Mouse (Mus musculus): ENCODE data around the gene Hoxc9. TPM values are rescaled to one million over a fixed set of nuclear protein-coding genes. Genes with fewer than 3 reads are reported as not detected.

Gene Hoxc9
- total RNA-seq, 1 experiment from 2014 or later, result not detected

GRCm38 (mm10) chr15:102991782-102992181 lies 15.5 kb downstream of the Hoxc9 start:
- ATAC-seq (ENCODE audit: extremely low read depth, insufficient number of reproducible peaks, low FRiP score, poor library complexity, severe bottlenecking), result no peak

DNA sequence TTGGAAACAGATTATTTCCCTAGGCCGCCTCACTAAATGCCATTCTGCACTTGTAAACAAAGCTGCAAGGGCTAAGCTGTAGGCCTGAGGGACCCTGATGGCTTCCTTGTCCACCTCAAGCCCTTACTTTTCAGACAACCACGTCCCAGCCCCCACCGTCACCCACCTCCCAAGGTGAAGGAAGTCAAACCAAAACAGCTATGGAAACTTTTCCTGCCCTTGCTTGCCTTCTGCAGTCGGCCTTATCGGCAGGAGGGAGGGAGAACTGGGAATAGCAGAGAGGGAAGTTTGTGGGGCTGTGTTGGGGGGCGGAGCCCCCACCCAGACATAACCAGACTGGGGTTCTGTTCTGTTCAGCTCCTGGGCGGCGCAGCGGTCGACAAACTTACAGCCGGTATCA lies 16.0 kb downstream of the Hoxc9 start:
- ATAC-seq (ENCODE audit: extremely low read depth, insufficient number of reproducible peaks, low FRiP score, poor library complexity, severe bottlenecking), result no peak

- no peak for ATAC-seq (ENCODE audit: extremely low read depth, insufficient number of reproducible peaks, low FRiP score, poor library complexity, severe bottlenecking)
Measured at GRCm38 (mm10) chr15:102992863-102993262, 16.6 kb downstream of the Hoxc9 start.

- no peak for ATAC-seq (ENCODE audit: extremely low read depth, insufficient number of reproducible peaks, low FRiP score, poor library complexity, severe bottlenecking)
Measured at GRCm38 (mm10) chr15:102996548-102996947, 20.3 kb downstream of the Hoxc9 start.

DNA sequence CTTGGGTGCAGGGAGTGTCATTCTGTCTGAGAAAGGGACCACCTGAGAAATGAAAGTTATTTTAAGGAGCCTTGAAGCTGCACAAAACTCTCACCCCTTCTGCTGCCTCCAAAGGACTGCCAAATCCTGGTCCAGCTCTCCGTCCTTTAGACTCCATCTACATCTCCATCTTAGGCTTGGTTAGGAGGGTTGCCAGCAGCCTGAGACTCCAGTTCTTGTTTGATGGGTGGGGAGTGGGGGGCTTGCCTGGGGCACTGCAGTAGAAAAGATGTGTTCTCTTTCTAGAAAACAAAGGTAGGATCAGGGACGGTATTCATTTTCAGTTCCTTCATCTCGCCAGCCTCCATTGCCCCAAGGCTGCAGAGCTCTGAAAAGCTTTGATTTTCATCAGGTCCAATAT lies 21.2 kb downstream of the Hoxc9 start:
- ATAC-seq (ENCODE audit: extremely low read depth, insufficient number of reproducible peaks, low FRiP score, poor library complexity, severe bottlenecking), result no peak

DNA sequence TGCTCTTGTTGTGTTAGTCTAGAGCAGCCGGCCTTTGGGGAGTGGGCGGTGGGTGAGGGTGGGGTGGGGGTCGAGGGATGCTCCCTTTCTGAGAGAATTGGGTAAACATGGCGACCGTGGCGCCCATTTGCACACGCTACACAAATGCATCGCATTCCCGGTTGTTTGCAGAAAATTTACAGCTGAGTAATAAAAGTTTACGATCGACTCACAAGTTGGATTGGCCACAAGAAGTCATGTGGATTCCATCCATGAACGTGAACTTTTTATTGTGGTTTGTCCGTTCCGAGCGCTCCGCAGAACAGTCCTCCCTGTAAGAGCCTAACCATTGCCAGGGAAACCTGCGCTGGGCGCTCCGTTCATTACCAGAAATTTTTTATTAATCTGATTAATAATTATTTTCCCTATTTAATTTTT lies 21.7 kb downstream of the Hoxc9 start, which contains the start of gene Hoxc6:
Gene Hoxc6 (plus strand): TSS at position 319 of the 417 bp plus-strand sequence.
- ATAC-seq (ENCODE audit: extremely low read depth, insufficient number of reproducible peaks, low FRiP score, poor library complexity, severe bottlenecking), result no peak

DNA sequence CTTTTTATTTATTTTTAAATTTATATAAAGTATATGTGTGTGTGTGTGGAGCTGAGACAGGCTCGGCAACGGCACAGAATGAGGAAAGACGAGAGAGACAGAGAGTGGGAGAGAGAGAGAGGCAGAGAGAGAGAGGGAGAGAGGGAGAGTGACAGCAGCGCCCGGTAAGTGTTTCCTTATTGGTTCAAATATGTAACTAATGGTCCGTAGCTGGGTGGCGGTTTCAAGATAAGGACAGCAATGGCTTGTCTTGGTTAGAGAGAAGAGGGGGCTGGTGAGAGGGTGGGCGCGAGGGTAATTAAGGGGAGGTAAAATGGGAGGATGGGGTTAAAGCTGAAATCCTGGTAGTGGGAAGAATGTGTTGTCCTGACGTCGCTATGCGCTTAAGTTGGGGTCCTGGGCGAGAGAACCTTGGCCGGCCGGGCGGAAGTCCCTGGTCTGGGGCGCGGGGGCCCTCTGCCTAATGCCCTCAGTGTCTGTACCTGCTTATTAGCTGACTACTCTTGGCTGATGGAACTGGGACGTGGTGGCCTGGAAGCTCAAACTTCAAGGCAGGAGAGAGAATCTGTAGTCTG lies 22.5 kb downstream of the Hoxc9 start:
- no peak for ATAC-seq (ENCODE audit: extremely low read depth, insufficient number of reproducible peaks, low FRiP score, poor library complexity, severe bottlenecking)

- no peak for ATAC-seq (ENCODE audit: extremely low read depth, insufficient number of reproducible peaks, low FRiP score, poor library complexity, severe bottlenecking)
Measured at GRCm38 (mm10) chr15:102999183-102999831, 23.1 kb downstream of the Hoxc9 start.

DNA sequence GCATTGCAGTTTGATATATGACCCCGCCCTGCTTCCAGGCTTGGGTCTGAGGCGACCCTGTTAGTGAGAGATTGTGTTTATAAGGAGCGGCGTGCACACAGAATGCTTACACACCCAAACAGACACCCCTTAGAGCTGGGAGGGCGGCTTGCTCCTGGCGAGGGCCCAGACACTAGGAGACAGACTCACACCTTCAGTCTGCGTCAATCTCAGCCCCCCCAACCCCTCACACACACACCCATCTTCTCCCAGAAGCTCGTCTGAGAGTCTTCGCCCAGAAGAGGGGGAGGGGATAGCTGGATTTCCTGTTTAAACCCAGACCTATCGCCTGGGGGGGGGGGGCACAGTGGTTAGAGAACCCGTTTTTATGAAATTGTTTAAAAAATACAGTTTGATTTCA lies 23.7 kb downstream of the Hoxc9 start:
- ATAC-seq (ENCODE audit: extremely low read depth, insufficient number of reproducible peaks, low FRiP score, poor library complexity, severe bottlenecking), result no peak

DNA sequence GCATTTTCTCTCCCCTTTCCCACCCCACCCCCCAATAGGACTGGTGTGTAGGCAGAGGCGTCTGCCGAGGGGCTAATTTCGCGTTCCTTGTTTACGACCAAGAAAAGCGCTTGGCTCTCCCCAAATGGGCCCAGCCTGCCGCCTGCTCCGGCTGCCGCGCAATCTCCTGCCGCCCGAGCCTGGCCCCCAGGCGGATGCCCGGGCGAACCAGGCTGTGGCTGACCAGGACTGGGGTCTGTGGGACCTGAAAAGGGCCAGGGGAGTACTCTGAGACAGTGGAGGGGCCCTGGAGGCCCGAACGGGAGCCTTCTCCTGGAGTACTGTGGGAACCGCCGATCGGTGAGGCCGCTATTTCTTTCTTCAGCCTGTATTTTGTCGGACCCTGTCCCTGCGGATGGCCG lies 24.3 kb downstream of the Hoxc9 start:
- ATAC-seq (ENCODE audit: extremely low read depth, insufficient number of reproducible peaks, low FRiP score, poor library complexity, severe bottlenecking), result no peak

DNA sequence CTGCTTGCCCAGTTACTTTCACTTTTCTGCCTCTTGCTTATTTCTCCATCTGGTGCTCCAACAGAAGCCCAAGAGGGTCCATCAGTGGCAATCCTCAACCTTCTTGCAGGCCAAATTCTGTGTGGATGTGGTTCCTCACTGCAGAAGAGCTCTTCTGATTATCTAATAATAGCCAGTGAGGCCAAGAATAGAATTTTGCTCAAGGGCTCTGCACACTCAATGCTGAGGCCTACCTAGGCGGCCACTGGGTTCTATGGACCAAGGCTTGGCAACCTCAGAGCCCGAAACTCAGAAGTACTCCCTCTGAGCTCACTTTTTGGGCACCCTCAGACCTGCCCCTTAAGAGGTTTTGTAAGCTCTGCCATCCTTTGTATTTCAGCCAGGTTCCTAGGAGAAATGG lies 25.1 kb downstream of the Hoxc9 start:
- no peak for ATAC-seq (ENCODE audit: extremely low read depth, insufficient number of reproducible peaks, low FRiP score, poor library complexity, severe bottlenecking)

DNA sequence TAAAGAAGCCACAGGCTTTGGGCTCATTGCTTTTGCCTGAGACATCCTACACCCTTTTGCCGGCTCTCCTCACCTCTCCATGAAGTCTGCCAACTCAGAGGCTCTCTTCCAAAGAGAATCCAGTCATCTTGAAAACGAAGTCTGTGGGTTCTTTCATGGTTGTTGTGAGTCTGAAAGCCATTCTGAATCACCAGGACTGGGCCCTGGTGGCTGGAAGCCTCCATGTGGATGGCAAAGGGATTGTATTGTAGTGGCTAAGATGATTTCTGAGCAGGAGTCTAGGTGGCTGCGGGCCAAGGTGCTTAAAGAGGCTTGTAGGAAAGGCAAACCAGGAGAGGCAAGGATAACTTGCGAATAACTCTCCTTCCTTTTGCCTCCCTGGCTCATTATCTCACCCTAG lies 25.9 kb downstream of the Hoxc9 start:
- ATAC-seq (ENCODE audit: extremely low read depth, insufficient number of reproducible peaks, low FRiP score, poor library complexity, severe bottlenecking), result no peak

GRCm38 (mm10) chr15:103002821-103003448 lies 26.7 kb downstream of the Hoxc9 start:
- no peak for ATAC-seq (ENCODE audit: extremely low read depth, insufficient number of reproducible peaks, low FRiP score, poor library complexity, severe bottlenecking)

DNA sequence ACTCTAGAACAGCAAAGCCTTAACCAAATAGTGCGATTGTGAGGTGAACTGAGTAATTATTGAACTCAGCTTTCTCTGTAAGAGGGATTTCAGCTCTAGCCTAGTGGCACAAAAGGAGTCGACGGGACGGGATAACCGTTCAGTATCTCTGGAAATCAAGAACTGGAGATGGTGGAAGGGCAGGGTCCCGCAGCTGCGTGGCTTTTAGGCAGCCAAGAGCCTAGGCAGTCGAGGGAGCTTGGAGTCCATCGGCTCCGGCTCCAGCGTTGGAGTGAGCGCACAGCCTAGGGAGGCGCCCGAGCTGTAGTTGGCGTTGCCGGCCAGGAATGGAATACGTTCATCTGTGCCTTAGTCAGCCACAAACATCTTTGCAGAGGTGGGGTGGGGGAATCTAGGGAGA lies 29.1 kb downstream of the Hoxc9 start:
- ATAC-seq (ENCODE audit: extremely low read depth, insufficient number of reproducible peaks, low FRiP score, poor library complexity, severe bottlenecking), result no peak

- ATAC-seq (ENCODE audit: extremely low read depth, insufficient number of reproducible peaks, low FRiP score, poor library complexity, severe bottlenecking), result no peak
Measured at GRCm38 (mm10) chr15:103005797-103006196, 29.6 kb downstream of the Hoxc9 start.

DNA sequence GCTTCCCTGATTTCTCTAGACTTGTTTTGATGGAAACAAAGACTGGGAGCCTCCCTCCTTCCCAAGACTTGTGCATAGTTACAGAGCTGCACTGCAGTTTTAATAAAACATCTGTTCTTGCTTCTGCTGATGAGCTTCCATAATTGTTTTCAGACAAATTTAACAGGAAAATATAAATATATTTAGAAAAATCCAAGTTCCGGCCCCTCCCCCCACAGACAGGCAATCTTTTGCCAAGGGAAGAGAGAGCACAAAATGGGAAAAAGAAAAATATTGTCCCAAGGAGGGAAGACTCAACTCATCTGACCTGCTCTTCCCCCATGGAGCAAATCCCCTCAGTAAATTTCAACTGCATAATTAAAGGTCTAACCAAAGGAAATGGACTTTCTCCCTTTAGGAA lies 30.1 kb downstream of the Hoxc9 start:
- no peak for ATAC-seq (ENCODE audit: extremely low read depth, insufficient number of reproducible peaks, low FRiP score, poor library complexity, severe bottlenecking)

GRCm38 (mm10) chr15:103009265-103010111 lies 33.2 kb downstream of the Hoxc9 start:
- ATAC-seq (ENCODE audit: extremely low read depth, insufficient number of reproducible peaks, low FRiP score, poor library complexity, severe bottlenecking), result no peak

DNA sequence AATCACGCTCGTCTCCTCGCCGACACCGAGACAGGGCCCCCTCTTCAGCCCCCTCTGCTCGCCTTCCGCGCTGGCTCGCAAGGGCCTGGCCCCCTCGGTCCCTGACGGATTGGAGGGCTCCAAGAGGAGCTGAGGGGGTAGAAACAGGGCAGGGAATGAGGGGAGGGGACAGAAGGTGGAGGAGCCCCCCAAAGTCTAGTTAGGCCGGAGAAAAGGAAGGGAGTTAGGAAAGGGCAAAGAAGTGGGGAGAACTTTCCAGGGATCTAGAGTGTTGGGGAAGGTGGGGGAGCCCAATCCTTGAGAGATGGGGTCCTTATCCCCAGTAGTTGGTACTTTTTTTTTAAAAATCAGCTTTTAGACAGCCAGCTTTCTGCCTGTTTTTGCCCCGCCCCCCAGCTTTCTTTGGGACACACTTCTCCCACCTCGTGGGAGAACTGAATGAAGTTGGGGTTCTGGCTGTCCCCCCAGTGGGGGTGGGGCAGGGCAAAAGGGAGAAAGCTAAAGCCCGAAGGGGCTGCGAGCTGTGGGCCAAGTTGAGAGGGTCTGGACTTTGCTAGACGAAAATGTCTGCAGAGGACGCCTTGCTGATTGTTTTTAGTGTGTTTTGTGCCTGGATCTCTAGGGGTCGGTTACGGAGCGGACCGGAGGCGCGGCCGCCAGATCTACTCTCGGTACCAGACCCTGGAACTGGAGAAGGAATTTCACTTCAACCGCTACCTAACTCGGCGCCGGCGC lies 34.0 kb downstream of the Hoxc9 start:
- no peak for ATAC-seq (ENCODE audit: extremely low read depth, insufficient number of reproducible peaks, low FRiP score, poor library complexity, severe bottlenecking)
